Mouse (Mus musculus) bone marrow, adult 2 months (tissue): ENCODE measurements around the gene Aldh3b3.

ENCODE experiments used
- CTCF ChIP-seq: fragments of 200-500 bp; IDR thresholded peaks from 2 replicates; pipeline ENCODE4 v1.5.1; 2011; ENCODE audit warnings: low read length, control low read depth; ENCODE audit not compliant: control insufficient read depth, insufficient read depth
- POLR2A ChIP-seq: fragments of 200-500 bp; IDR thresholded peaks from 2 replicates; pipeline ENCODE4 v1.6.1; 2011; ENCODE audit warnings: low read depth, mild to moderate bottlenecking, control low read depth, low read length, borderline replicate concordance; ENCODE audit not compliant: control insufficient read depth

- TF ChIP-seq CTCF (peak; percentile 28), POLR2A (no peak)
Observed at GRCm38 (mm10) chr19:3964030-3964429, 5.6 kb downstream of the Aldh3b3 start.
